Mouse (Mus musculus) cerebellum, postnatal 25 days (tissue): ENCODE data around the gene Pask.
"Not testable (repeated sequence)": the region's sequence is repeated elsewhere in the genome, so short reads cannot be mapped to it uniquely, and the experiment has no call there.

Experiments used
- DNase-seq, 2 experiments: peaks; one replicate each; pipeline ENCODE4 v3.0.0; 2021; ENCODE audit warnings: mixed read lengths in 2 of 2

The Pask gene

GRCm38 (mm10) chr1:93342648-93343503 is at the start of gene Pask, which contains the start of gene Ppp1r7:
TSS of gene Pask (minus strand) at chr1:93343482.
TSS of gene Ppp1r7 (plus strand) at chr1:93342854.
- DNase-seq: peak; percentile 95 to 97

GRCm38 (mm10) chr1:93388906-93389305 is 45.6 kb upstream of the Pask start:
- no peak for DNase-seq

GRCm38 (mm10) chr1:93387198-93387597 is 43.9 kb upstream of the Pask start:
- DNase-seq: no peak

- DNase-seq: no peak
Measured at GRCm38 (mm10) chr1:93379117-93379516, 35.8 kb upstream of the Pask start.

GRCm38 (mm10) chr1:93377307-93377706 is 34.0 kb upstream of the Pask start:
- DNase-seq: no peak

- DNase-seq: no peak
Measured at GRCm38 (mm10) chr1:93373665-93374064, 30.4 kb upstream of the Pask start, which contains the start of gene Ano7. TSS of gene Ano7 (plus strand) at chr1:93373930.

GRCm38 (mm10) chr1:93365641-93366040 is 22.4 kb upstream of the Pask start:
- no peak for DNase-seq

- no peak for DNase-seq
Measured at GRCm38 (mm10) chr1:93362661-93363060, 19.4 kb upstream of the Pask start.

GRCm38 (mm10) chr1:93352724-93353123 is 9.4 kb upstream of the Pask start:
- peak; percentile 54 to 71 for DNase-seq

- DNase-seq: no peak
Measured at GRCm38 (mm10) chr1:93349701-93350100, 6.4 kb upstream of the Pask start.

GRCm38 (mm10) chr1:93347176-93347575 is 3.9 kb upstream of the Pask start:
- DNase-seq: no peak

- DNase-seq: peak; percentile 94 to 96
Measured at GRCm38 (mm10) chr1:93343504-93344047, 294 bp upstream of the Pask start.

GRCm38 (mm10) chr1:93334621-93335020 is 8.7 kb downstream of the Pask start:
- DNase-seq: no peak

GRCm38 (mm10) chr1:93326446-93326845 is 16.8 kb downstream of the Pask start:
- DNase-seq: no peak

- DNase-seq: no peak
Measured at GRCm38 (mm10) chr1:93323973-93324372, 19.3 kb downstream of the Pask start.

- DNase-seq: peak; percentile 88 to 91
Measured at GRCm38 (mm10) chr1:93305581-93306337, 37.5 kb downstream of the Pask start, which contains the start of gene Mterf4. TSS of gene Mterf4 (minus strand) at chr1:93305915.

- DNase-seq: peak in 1 of 2 experiments; percentile 18
Measured at GRCm38 (mm10) chr1:93300578-93300977, 42.7 kb downstream of the Pask start.

GRCm38 (mm10) chr1:93299791-93300190 is 43.5 kb downstream of the Pask start:
- DNase-seq: no peak

- not testable (repeated sequence) for DNase-seq
Measured at GRCm38 (mm10) chr1:93294491-93294890, 48.8 kb downstream of the Pask start.

GRCm38 (mm10) chr1:93292006-93292405 is 51.3 kb downstream of the Pask start:
- no peak for DNase-seq

GRCm38 (mm10) chr1:93291591-93291990 is 51.7 kb downstream of the Pask start:
- no peak for DNase-seq

- DNase-seq: no peak
Measured at GRCm38 (mm10) chr1:93290956-93291355, 52.3 kb downstream of the Pask start.

GRCm38 (mm10) chr1:93289678-93290214 is 53.5 kb downstream of the Pask start:
- no peak for DNase-seq
